Mouse (Mus musculus) CH12.LX (cell line): ENCODE measurements at regions not wholly inside any gene's neighbourhood (a gene's known extent, or its start where the extent isn't known, plus 50 kb on each side); places are given as distances from the start of the nearest gene placed in this dataset.

ENCODE experiments used
- DNase-seq: peaks from one replicate; pipeline ENCODE4 v3.0.0-alpha.2; 2013; ENCODE audit errors: extremely low read depth
- H3K27ac ChIP-seq: 2 replicates; pipeline ENCODE4 v1.5.1; 2012; ENCODE audit warnings: low read depth, mild to moderate bottlenecking, control low read depth, moderate library complexity; ENCODE audit not compliant: insufficient read depth
- H3K27me3 ChIP-seq: replicated peaks from 2 replicates; pipeline ENCODE3; 2012; ENCODE audit warnings: inconsistent platforms
- H3K36me3 ChIP-seq, 2 experiments: replicated peaks in 1 of 2; 2 replicates each; pipeline versions ENCODE3 to v1.6.1; 2012; ENCODE audit warnings: inconsistent platforms in 1 of 2, low read length in 1 of 2, mild to moderate bottlenecking in 1 of 2, mixed read lengths in 1 of 2, moderate library complexity in 1 of 2; ENCODE audit not compliant: control insufficient read depth in 1 of 2, insufficient read depth in 1 of 2
- H3K4me1 ChIP-seq, 2 experiments: 2 replicates each; pipeline ENCODE4 v1.6.1; 2012; ENCODE audit warnings: inconsistent platforms in 1 of 2, moderate library complexity in 1 of 2; ENCODE audit not compliant: insufficient read depth in 2 of 2, control insufficient read depth in 1 of 2
- H3K4me2 ChIP-seq: 2 replicates; pipeline ENCODE4 v1.6.1; 2012; ENCODE audit warnings: low read depth, mild to moderate bottlenecking, control low read depth; ENCODE audit not compliant: poor library complexity, insufficient read depth, severe bottlenecking
- H3K4me3 ChIP-seq, 3 experiments: fragments of 150-350 bp in 1 of 3; sonication (generic) in 1 of 3; replicated peaks in 1 of 3; 2 replicates each; pipeline versions ENCODE3 to v1.5.1; 2011 to 2012; ENCODE audit warnings: low read depth in 2 of 3, low read length in 2 of 3, mild to moderate bottlenecking in 2 of 3, moderate library complexity in 2 of 3, control low read depth in 1 of 3, improper control_type of control experiment in 1 of 3, inconsistent platforms in 1 of 3, mixed read lengths in 1 of 3; ENCODE audit not compliant: poor library complexity in 1 of 3
- H3K79me2 ChIP-seq: replicated peaks from 2 replicates; pipeline ENCODE4 v1.6.1; 2012; ENCODE audit warnings: mild to moderate bottlenecking, moderate library complexity; ENCODE audit not compliant: control insufficient read depth, poor library complexity, insufficient read depth, severe bottlenecking; ENCODE audit errors: extremely low read depth
- H3K9ac ChIP-seq: 2 replicates; pipeline ENCODE4 v1.6.1; 2012; ENCODE audit warnings: low read depth, mild to moderate bottlenecking, control low read depth, moderate library complexity; ENCODE audit not compliant: insufficient read depth
- H3K9me3 ChIP-seq: replicated peaks from 2 replicates; pipeline ENCODE3; 2012; ENCODE audit warnings: low read length, inconsistent platforms, mixed read lengths
- CHD2 ChIP-seq: IDR thresholded peaks from 2 replicates; pipeline ENCODE4 v1.6.1; 2011; ENCODE audit warnings: low read length, improper control_type of control experiment
- dilution Hi-C: fragments of 300-500 bp; cut with MboI; formaldehyde crosslinking; loops from 2 replicates; pipeline ENCODE4 v1.14.3; 2020; ENCODE audit warnings: low sequenced_read_pairs; ENCODE audit not compliant: extremely low pct_unique_long_range_greater_than_20kb, extremely low pct_ligation_motif_present
- in situ Hi-C: fragments of 300-500 bp; cut with MboI; formaldehyde crosslinking; loops from 3 replicates; pipeline ENCODE4 v1.14.3; 2019; ENCODE audit warnings: low sequenced_read_pairs, low pct_ligation_motif_present, low pct_unique_long_range_greater_than_20kb, mixed read lengths

GRCm38 (mm10) chrX:21433501-21433900, 50.8 kb upstream of the Agtr2 start:
- Histone ChIP-seq H3K27ac (no peak overlapping the region), H3K9me3 (no peaks in the 10 kb centered on the region), H3K4me2 (no peak overlapping the region), H3K4me1 (no peaks in the 10 kb centered on the region), H3K9ac (no peak overlapping the region), H3K4me3 (no peak overlapping the region), H3K36me3 (no peaks in the 10 kb centered on the region), H3K27me3 (no peaks in the 10 kb centered on the region), H3K79me2 (no peaks in the 10 kb centered on the region)
- no peak for DNase-seq
- dilution Hi-C loops (no loop called here), in situ Hi-C loops (no loop called here)
- no peak for TF ChIP-seq CHD2
